Mouse (Mus musculus): ENCODE measurements at regions not wholly inside any gene's neighbourhood (a gene's known extent, or its start where the extent isn't known, plus 50 kb on each side); places are given as distances from the start of the nearest gene placed in this dataset.
"Not testable (repeated sequence)": the region's sequence is repeated elsewhere in the genome, so short reads cannot be mapped to it uniquely, and the experiment has no call there.

DNA sequence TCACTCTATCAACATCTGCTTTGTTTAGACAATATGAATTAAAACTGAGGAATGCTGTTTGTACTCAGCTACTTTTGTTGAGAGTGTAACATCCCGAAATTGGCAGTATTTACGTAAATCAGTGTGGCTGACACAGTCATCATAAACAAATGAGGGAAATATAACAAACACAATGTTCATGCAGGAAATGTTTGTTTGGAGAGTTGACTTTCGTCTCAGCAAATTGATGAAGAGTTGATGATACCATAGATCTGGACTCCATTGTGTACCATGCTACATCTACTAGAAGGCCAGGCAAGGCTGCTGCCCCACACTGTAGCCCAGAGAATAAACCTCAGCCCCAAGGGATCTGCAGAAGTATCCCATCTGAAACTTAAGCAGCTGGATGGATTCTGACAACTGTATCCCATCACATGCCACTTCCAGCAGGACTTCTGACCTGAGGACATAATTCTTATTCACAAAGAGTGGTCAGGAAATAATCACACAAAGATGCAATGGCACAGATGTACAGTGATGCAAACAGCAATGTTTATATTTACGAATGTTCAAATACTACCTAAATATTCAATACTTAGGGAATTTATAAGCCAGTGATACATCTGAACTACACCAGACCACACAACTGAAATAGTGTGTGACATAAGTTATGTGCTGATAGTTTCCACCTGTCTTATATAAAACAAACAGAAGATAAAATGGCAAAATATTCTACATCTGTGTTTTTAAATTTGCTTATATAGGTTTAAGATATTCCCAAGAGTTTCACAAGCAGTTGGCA, 51.3 kb downstream of the Gm21897 start:
- DNase-seq: peak; percentile 59

- DNase-seq: peak; percentile 7
Observed at GRCm38 (mm10) chr16:15372844-15373243, 55.6 kb downstream of the Gm21897 start.

DNA sequence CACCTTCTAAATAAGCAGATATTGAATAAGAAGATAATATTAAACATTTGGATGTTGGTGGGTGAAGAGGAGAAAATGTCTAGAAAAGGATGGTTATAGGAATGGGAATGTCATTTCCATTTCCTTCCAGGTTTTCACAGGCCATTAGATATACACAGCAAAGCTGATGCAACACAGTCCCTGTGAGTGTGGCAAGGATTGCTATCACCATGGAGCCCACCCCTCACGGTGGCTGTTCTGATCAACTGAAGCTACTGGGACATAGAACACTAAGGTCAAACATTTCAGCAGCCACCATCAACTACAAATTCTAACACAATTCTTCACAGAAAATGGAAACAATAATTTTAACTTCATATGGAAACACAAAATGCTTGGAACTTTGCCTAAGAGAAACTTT, 56.7 kb downstream of the Gm21897 start:
- DNase-seq: no peak

DNA sequence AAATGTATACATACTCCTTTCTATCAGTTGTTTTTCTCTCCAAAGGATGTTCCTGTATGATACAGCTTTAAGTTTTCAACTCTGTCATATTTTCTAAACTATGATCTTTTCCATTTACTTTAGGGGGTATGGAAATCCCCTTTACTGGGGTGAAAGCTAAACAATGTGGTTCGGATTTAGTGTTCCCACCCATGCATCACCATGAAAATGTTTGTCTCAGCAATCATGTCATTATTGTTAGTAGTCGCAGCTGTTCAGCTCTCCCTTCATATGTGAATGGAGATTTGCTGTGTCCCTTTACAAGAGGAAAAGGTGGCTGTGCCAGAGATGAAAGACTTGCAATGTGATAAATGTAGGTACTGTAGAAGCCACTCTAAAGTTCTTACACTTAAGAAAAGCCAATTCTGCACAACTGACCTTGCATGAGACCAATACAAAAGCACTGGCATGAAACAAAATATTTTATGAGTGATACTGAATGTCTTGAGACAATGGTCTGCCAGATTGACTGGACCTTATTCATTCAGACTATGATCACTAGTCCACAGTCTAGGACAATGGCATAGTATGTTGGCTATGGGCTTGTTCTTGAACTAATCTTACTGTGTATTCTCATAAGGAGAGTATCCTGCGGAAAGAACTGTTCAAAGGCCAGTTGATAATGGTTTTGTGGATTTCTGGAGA, 68.4 kb downstream of the Gm21897 start:
- no peak for DNase-seq

DNA sequence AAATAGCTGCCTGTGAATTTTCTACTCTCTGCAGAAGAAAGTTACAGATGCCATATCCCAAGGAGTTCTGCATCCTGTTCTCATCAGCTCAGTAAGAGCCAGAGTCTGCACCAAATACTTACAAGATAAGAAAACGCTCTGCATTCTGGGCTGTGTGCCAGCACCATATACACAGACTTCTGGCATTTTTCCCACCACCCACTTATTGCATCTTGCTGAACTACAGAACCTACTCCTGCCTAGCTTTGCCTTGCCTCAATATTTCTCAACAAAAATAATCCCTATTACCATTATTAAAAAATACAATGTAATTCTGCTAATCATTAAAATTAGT, 69.0 kb downstream of the Gm21897 start:
- DNase-seq: peak; percentile 46

DNA sequence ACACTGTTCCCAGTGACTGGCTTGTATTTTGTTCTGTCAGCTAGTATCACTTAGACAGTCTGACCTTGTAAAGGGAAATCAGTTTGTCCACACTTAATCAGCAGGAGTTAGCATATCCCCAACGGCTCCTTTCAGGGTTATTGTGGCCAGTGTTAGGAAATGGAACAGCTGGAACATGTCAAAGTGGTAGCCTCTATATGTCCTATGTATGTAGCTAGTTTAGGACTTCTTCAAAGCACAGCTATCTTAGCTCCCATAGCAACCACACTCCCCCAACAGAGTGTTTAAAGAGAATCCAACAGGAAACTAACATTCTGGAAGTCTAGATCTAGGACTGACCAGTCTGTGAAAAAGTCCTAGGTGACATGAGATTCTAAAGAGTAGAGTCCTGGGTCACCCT, 72.6 kb downstream of the Gm21897 start:
- no peak for DNase-seq

GRCm38 (mm10) chr16:15430352-15430751, 113.1 kb downstream of the Gm21897 start:
- no peak for DNase-seq

DNA sequence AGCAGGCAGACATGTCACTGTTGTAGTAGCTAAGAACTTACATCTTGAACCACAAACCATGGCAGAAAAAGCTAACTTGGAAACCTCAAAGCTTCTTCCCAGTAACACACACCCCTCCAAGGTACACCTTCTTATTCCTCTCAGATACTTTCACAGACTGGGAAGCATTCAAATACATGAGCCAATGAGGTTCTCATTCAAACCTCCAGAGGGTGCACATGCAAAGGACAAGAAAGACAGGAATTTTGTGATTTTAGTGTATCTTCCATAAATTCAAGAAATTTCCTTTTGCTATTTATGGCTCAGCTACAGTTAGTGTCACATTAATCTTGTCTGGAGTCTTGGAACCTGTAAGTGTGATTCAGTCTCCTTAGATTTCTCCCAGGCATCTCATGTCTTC, 115.4 kb downstream of the Gm21897 start:
- no peak for DNase-seq

DNA sequence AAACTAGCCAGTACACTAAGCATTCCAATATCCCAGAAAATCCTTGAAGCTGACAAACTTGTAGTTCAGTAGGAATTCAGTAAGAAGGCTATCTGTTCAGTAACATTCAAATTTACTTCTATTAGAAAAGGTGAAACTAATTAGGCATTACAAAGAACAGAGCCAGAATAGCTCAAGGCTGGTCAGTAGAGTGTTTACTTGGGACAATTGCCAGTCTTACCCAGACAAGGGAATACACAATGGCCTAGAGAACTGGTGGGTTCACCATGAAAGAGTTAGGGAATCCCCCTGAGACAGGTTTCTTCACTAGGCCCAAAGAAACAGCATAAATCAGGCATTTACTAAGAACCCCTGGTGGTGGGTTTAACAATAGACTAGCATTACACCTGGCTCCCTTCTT, 145.6 kb downstream of the Gm21897 start:
- not testable (repeated sequence) for DNase-seq

GRCm38 (mm10) chr16:15473875-15474274, 156.6 kb downstream of the Gm21897 start:
- DNase-seq: no peak

- no peak for DNase-seq
Observed at GRCm38 (mm10) chr16:15478876-15479275, 161.6 kb downstream of the Gm21897 start.

- DNase-seq: no peak
Observed at GRCm38 (mm10) chr16:15491328-15491999, 174.2 kb downstream of the Gm21897 start.

- DNase-seq: no peak
Observed at GRCm38 (mm10) chr16:15493236-15493635, 176.0 kb downstream of the Gm21897 start.

All from lung, postnatal 14 days (tissue).